In genomic region chr12:86175476-86175942, GRCm38 (mm10) we compare ENCODE assay signal across 11 mouse cellular contexts.
DNase-seq lines count a peak whose midpoint lies in the region; ATAC-seq and TF ChIP-seq lines count a peak whose summit lies in the region.
"Had no signal": no experiment of that assay in that cellular context is flagged by ENCODE, and none has a peak within 500 bp of the region (broad histone marks: within the 10 kb centered on the region; RNA-seq: fewer than 3 reads in every experiment).

No protein-coding gene starts in this region.

- H3K27me3 ChIP-seq in kidney, embryonic 14.5 days (ENCODE audit: control insufficient read depth, insufficient read depth, low read length) = no peaks in the 10 kb centered on the region
- H3K27me3 ChIP-seq in limb, embryonic 10.5 days (ENCODE audit: low read depth, poor library complexity, severe bottlenecking) = peaks cover 8% of the 10 kb centered on the region; the same call in 1 of the 2 replicates
- H3K27me3 ChIP-seq: hindbrain, embryonic 15.5 days; liver, embryonic 15.5 days had no signal

- 0 out of 2 replicates have a peak, but pooled peaks have one; percentile 28 for ATAC-seq in kidney, embryonic 14.5 days (ENCODE audit: low FRiP score, low TSS enrichment)

- DNase-seq in kidney, adult 9 months = no peak
- DNase-seq in ES-E14 (ENCODE audit: low read depth, low spot score) (no peak), ZHBTc4 (ENCODE audit: low read depth, low spot score) (peak; percentile 52), liver (no peak)
- DNase-seq in limb, embryonic 10.5 days (ENCODE audit: low spot score) = peak; percentile 61
- DNase-seq in layer of hippocampus, postnatal 25 days (ENCODE audit: extremely low spot score in 1 of 2, low spot score in 1 of 2) = no peak
- DNase-seq in urinary bladder, postnatal 36 days (ENCODE audit: low spot score in 2 of 2) = no peak
- DNase-seq: gastrocnemius, adult 2 months had no signal

- H3K36me3 ChIP-seq in kidney, embryonic 14.5 days (ENCODE audit: control insufficient read depth, insufficient read depth, low read length) = no peaks in the 10 kb centered on the region
- H3K36me3 ChIP-seq in ES-E14 (ENCODE audit: control insufficient read depth, insufficient read depth, low read length, poor library complexity, severe bottlenecking) = peaks cover 3% of the 10 kb centered on the region; the same call in 1 of the 2 replicates
- H3K36me3 ChIP-seq in limb, embryonic 10.5 days = no peaks in the 10 kb centered on the region
- H3K36me3 ChIP-seq: hindbrain, embryonic 15.5 days; liver, embryonic 15.5 days had no signal

- no peak overlapping the region for H3K4me3 ChIP-seq in kidney, embryonic 14.5 days (ENCODE audit: low read length)
- H3K4me3 ChIP-seq in ES-E14 (ENCODE audit: insufficient read depth in 1 of 2, low read depth in 1 of 2, low read length in 2 of 2, poor library complexity in 1 of 2, severe bottlenecking in 1 of 2) = peak overlapping the region in 1 of 2 experiments; percentile 11; a peak in 1 of 4 replicates
- peak overlapping the region; percentile 23 for H3K4me3 ChIP-seq in limb, embryonic 10.5 days
- H3K4me3 ChIP-seq: gastrocnemius, adult 2 months; hindbrain, embryonic 15.5 days; liver, embryonic 15.5 days had no signal

- H3K9ac ChIP-seq in kidney, embryonic 14.5 days (ENCODE audit: low read depth, low read length) = no peak overlapping the region
- H3K9ac ChIP-seq in ES-E14 (ENCODE audit: insufficient read depth, low read depth, low read length, poor library complexity, severe bottlenecking) = peak overlapping the region; percentile 27
- H3K9ac ChIP-seq: hindbrain, embryonic 15.5 days; liver, embryonic 15.5 days had no signal

- 15% methylated on average over 12 of the region's 12 CpGs for whole genome bisulfite sequencing in kidney, embryonic 14.5 days
- WGBS in limb, embryonic 10.5 days = 11% methylated on average over 12 of the region's 12 CpGs

- no peak overlapping the region for H3K27ac ChIP-seq in kidney, embryonic 14.5 days (ENCODE audit: low read depth, low read length)
- no peak overlapping the region for H3K27ac ChIP-seq in ES-E14 (ENCODE audit: insufficient read depth, low read depth, low read length, poor library complexity, severe bottlenecking)
- peak overlapping the region; percentile 85 for H3K27ac ChIP-seq in limb, embryonic 10.5 days
- H3K27ac ChIP-seq: gastrocnemius, adult 2 months; hindbrain, embryonic 15.5 days; liver, embryonic 15.5 days had no signal

- H3K4me1 ChIP-seq in kidney, embryonic 14.5 days (ENCODE audit: control insufficient read depth, insufficient read depth, low read length) = 0 out of 2 replicates have a peak, but pooled peaks cover 2% of the 10 kb centered on the region
- peaks cover 0 to 12% of the 10 kb centered on the region in 2 experiments; a peak in 1 of 4 replicates for H3K4me1 ChIP-seq in ES-E14 (ENCODE audit: control insufficient read depth in 2 of 2, insufficient read depth in 2 of 2, low read length in 2 of 2, poor library complexity in 1 of 2)
- H3K4me1 ChIP-seq in limb, embryonic 10.5 days = peaks cover 67% of the 10 kb centered on the region
- H3K4me1 ChIP-seq: liver, embryonic 15.5 days had no signal

- H3K9me3 ChIP-seq in kidney, embryonic 14.5 days (ENCODE audit: control insufficient read depth, low read length) = no peaks in the 10 kb centered on the region
- no peaks in the 10 kb centered on the region for H3K9me3 ChIP-seq in ES-E14 (ENCODE audit: control insufficient read depth, insufficient read depth, low read depth, low read length)
- H3K9me3 ChIP-seq in limb, embryonic 10.5 days (replicated peaks) = no peaks in the 10 kb centered on the region
- H3K9me3 ChIP-seq: hindbrain, embryonic 15.5 days; liver, embryonic 15.5 days had no signal

- H3K4me2 ChIP-seq in kidney, embryonic 14.5 days (replicated peaks; ENCODE audit: low read depth, low read length) = 0 out of 2 replicates have a peak overlapping the region, but pooled peaks have one; percentile 4
- H3K4me2 ChIP-seq: hindbrain, embryonic 15.5 days; liver, embryonic 15.5 days had no signal

- in situ Hi-C loops in ES-E14 (cut with MboI; ENCODE audit: low sequenced_read_pairs in 2 of 2, unreplicated experiment in 2 of 2) = no loop called here

TF ChIP-seq in ES-E14, 5 proteins besides CTCF, POLR2A, EP300 and RAD21:
- no peak for TF ChIP-seq CHD2 (IDR thresholded peaks at IDR 0.05; ENCODE audit: low read depth, low read length)
- TF ChIP-seq ZNF384 (IDR thresholded peaks at IDR 0.05; ENCODE audit: low read depth, low read length) = no peak
- TF ChIP-seq ZC3H11A (IDR thresholded peaks at IDR 0.05; ENCODE audit: borderline replicate concordance, low read depth, low read length) = no peak
- TF ChIP-seq MAFK (IDR thresholded peaks at IDR 0.05; ENCODE audit: insufficient read depth, low read depth, low read length) = no peak
- no peak for TF ChIP-seq HCFC1 (IDR thresholded peaks at IDR 0.05; ENCODE audit: borderline replicate concordance, insufficient read depth, low read length)

Comparison
In these comparisons a context has a peak if more than half of its experiments do, and no peak if none do; other contexts are left out.
1. DNase-seq: peak in ZHBTc4 (single experiment) and limb, embryonic 10.5 days (single experiment); none in kidney, adult 9 months (single experiment), ES-E14 (single experiment), liver (single experiment), layer of hippocampus, postnatal 25 days (0 of 2) and urinary bladder, postnatal 36 days (0 of 2).